Mouse (Mus musculus) left cerebral cortex, adult 18-20 months (tissue): ENCODE measurements around the gene Fam228b. TPM values are rescaled to one million over a fixed set of nuclear protein-coding genes. Genes with fewer than 3 reads are reported as not detected.
A peak's percentile ranks its signal among the peaks of the same experiment; 100 is the strongest.
"Not testable (repeated sequence)": the region's sequence is repeated elsewhere in the genome, so short reads cannot be mapped to it uniquely, and the experiment has no call there.

Experiments used
- DNase-seq, 2 experiments: peaks; one replicate each; pipeline ENCODE4 v3.0.0; 2021 to 2022; ENCODE audit warnings: low spot score in 2 of 2, mixed read lengths in 1 of 2
- long read RNA-seq, 2 experiments: library from polyadenylated mRNA; stranded (forward); transcript quantifications; one replicate each; pipeline ENCODE4 v2.0.0; 2021
- total RNA-seq, 2 experiments: library from RNA; stranded (reverse); gene quantifications; 2 replicates each; pipeline ENCODE4 v1.2.3; 2021

Gene Fam228b
- total RNA-seq = 10 to 100 TPM; 15.0 to 24.1 TPM
- long read RNA-seq, experiment 1, partial matches to known transcripts = 0 of 5 reads
- long read RNA-seq, experiment 1, other reads (novel, unspliced or antisense) = 2 of 5 reads
- long read RNA-seq, experiment 2, partial matches to known transcripts = 0 of 3 reads
- long read RNA-seq, experiment 2, other reads (novel, unspliced or antisense) = 2 of 3 reads

DNA sequence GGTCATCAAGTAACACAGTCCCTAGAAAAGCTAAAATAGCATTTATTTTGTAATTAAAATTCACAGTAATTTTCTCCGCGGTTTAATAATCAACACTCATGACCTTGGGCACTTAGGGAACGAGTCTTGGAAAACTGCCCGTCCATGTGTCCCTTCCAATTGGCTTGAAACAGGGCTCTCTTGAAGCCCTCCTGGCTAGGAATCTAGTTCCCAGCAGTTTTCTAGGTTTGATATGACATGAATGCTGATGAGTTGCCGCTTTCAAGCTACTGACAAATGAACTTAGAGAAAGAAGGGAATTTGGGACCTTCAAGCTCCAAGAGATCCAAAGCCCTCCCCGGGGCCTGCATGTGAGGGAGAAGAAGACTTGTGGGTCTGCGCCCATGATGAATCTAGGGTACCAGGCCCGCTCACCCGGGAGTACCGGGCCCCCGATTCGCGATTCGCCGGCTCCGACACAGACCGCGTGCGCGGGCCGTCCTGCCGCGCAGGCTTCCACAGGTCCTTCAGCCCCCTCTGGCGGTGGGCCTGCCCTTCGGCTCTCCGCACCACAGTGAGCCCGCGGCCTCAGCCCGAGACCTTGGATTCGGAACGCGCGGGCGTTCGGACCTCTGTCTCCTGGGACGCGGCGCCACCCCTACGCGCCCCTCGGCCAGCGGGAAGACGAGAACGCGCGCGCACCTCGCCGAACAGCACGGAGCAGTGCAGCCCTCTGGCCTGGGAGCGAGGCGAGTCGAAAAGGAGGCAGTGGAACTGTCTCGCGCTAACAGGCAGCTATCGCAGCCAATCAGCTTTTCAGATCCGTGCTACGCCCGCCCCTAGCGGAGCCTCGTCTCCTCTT is at the start of gene Fam228b, which contains the start of gene Pfn4:
TSS of gene Fam228b (minus strand) at position 776 of the 841 bp plus-strand sequence.
TSS of gene Pfn4 (plus strand) at position 531 of the 841 bp plus-strand sequence.
- DNase-seq = peak; percentile 97 to 98

DNA sequence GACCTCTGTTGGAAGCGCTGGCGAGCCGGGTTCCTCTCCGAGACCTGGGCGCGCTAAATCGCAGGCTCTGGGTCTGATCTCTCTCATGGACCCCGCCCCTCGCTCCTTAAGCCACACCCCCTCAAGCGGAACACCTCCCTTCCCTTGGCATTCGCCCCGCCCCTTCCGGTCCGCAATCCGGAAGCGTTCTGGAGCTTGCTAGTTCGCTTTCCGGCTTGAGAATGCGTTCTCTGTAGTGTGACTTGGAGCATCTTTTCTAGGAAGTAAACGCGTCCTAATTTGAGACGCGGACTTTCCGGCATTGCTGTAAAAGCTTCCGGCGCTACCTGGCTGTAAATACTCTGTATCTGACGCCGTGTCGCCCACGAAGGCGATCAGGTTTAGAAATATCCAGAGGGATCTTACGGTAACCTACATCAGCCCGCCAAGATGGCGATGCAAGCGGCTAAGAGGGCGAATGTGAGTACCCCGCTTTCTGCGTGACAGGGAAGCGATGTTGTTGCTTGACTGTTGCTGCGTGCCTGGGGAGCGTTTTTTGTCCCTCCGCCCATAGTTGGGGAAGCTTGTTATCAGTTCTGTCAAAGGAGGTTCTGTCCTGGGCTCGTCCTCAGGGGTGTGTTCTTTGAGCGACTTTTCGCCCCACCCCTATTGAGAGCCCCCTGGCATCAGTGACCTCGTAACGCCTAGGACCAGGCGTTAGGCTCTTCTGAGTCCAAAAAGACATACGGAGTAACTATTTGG is 48.5 kb upstream of the Fam228b start, which contains the start of gene Sf3b6:
TSS of gene Sf3b6 (plus strand) at position 184 of the 741 bp plus-strand sequence.
- DNase-seq = peak; percentile 98

DNA sequence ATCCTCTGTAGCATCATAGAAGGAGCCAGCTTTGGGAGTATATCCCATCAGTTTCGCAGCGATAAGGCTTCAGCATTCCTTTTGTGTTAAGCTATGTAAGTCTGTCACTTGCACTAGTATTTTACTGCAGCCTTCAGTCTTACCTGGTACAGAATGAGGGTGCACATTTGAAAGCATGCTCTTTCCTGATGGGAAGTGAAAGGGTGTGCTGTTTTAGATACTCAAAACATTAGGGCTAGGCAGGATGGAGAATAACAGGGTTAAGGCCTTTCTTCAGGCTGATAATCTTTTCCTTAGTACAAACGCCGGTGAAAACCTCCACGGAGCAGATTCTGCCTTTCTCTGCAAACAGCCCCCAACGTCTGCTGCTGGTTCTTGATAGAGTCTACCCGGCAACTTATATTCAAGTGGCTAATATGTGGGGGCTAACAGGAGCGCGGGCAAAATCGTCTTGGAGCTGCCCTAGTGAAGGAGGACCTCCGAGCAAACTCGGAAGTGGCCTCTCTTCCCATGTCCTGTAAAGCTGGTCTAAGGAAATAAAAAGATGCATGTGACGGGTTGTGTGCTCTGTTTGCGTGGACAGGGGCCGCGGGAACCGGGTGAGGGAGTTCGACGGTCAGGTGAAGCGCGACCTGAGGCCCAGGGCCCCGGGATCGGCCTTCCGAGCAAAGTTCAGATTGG is 47.8 kb upstream of the Fam228b start:
- DNase-seq = no peak

DNA sequence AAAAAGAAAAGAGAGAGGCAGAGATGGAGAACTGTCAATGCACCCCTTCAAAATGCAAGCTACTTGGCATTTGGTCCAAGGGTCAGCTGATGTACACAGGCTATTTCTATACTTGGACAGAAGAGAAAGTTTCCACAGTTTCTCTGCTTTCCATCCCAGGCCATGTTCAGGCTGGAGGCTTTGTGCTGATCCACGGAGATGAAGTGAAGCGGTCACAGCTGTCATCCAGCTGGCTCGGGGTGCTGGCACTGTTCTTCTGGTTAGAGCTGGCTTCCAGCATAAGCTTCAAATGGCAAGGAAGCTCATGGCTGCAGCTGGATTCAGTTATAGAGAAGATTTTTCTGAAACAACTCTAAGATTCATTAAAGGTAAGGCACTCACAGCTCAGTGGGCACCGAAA is 44.6 kb upstream of the Fam228b start:
- DNase-seq = no peak

DNA sequence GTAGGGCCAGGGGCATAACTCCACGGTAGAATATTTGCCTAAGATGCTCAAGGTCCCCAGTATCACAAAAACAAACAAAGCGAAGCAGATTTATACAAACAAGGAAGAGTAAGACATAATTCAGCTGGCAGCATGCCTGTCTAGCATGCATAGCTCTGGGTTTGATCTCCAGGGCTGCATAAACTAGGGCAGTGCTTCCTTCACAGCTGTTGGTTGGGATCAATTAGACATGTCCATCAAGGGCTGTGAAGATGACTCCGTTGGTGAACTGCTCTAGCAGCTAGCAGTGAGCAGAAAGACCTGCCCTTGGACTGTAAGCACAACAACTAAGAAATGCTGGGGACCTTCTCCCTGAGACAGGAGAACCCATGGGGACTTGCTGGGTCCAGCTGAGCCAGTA is 42.6 kb upstream of the Fam228b start:
- DNase-seq = no peak

DNA sequence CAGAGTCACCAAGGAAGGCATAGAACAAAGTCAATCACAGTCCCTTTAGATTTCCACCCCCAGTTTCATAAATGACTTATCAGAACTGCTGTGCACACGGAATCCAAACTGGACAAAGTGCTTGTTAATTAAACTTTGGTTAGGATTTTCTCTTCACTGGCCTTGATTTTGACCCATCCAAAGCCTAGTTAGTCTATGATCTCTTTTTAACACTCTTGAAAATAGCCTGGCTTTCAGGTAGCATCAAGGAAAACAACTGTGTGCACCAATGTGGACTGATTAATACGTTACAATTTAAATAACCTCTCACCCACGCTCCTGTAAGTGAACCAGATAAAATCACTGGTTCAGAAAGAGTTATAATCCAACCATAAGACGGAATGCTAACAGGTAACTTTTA is 42.0 kb upstream of the Fam228b start:
- DNase-seq = no peak

DNA sequence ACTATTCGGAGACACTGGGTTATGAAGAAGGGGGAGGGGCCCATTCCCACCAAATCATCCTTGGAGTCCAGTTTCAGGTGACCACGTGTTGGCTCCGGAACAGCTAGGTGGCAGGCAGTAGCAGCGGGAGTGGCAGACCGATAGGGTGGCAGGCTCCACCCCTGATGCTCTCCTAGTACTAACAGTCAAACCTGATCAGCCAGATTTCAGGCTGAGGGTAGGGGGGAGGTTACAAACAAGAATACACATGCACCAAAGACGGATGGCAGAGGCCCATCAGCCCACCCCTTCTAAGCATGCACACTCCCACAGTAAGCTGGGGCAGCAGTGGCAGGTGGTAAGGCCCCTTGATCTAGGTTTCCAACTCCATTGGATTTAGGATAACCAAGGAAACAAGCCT is 28.4 kb upstream of the Fam228b start:
- not testable (repeated sequence) for DNase-seq

DNA sequence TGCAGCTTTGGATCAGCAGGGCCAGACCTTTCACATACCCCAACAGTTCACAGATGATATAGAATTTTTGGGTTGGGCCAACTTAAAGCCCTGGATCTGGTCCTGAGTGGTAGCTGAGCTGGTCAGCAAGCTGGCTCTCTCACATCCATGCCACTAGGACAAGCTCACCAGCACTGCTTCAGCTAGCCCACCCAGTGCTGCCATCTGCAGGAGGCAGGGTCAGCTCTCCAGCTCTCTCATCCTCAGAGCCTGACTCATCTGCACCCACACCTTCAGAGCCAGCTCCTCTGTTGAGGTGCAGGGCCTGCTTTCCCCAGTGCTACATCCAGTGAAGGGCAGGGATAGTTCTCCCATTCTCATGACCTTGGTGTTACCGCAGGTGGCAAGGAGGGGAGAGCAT is 24.7 kb upstream of the Fam228b start:
- DNase-seq = peak; percentile 16 to 33

DNA sequence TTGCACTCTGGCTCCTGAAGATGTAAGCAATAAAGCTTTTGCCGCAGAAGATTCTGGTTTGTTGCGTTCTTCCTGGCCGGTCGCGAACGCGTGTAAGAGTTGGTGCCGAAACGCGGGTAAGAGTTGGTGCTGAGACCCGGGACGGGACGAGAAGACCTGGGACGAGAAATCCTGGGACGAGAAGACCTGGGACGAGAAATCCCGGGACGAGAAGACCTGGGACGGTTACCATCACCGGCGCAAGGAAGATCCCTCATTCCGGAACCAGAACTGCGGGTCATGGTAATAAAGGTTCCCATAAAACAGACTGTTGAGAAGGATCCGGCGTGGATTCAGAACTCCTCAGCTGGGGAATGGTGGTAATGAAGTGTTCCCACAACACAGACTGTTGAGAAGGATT is 19.1 kb upstream of the Fam228b start:
- not testable (repeated sequence) for DNase-seq

DNA sequence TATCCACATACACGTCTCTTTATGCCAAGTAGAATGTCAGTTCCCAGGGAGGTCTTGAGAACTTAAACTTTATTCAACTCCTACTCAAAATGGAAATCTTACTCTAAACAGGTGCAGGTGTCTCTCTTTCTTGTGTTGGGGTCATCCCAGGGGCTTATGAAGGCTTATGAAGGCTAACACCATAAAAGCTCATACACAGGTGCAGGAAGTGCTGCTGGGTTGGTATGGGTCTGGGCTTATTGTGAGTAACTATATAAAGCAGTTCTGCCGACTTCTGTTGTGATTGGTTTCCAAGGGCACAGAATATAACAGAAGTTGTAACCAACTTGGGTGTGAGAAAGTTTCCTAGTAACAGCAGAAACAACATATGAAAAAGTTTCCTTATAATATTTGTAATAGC is 15.4 kb upstream of the Fam228b start:
- no peak for DNase-seq

DNA sequence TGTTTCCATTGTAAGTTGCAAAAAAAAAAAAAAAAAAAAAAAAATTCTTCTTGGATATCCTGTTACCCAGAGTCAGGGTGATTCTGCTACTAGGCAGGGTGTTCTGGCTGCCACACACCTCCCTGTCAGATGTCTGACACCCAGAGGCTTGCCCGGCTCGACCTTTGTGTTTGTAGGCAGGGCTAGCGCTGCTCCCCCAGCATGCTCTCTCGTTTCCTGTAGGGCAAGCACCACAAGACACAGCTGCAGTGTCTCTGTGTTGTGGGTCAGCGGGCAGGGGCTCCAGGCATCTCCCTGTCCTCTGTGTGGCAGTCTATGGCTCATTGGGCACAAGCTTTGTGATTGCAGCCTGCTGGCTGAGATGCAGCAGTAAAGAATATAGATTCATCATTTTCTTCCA is 14.5 kb upstream of the Fam228b start:
- DNase-seq = no peak

DNA sequence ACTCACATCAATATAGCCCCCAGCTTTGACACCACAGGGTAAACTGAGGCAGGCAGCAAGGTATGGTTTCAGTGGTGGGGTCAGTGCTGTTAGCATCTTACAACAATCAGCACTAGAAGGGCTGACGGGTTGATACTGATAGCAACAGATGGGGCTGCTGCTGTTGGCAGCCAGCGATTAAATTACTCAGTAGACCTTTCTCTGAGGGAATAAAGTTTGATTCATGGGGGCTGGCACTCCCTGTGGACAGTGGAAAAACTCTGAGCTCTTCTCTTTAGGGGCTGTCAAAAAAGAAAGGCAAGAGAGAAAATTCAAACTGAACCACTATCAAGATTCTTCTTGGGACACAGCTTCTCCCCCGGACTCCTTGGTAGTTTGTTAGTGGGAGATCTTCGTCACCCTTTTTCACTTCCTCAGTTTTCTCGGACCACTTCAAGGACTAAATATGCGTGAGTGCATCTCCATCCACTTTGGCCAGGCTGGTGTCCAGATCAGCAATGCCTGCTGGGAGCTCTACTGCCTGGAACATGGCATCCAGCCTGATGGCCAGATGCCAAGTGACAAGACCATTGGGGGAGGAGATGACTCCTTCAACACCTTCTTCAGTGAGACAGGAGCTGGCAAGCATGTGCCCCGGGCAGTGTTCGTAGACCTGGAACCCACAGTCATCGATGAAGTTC is 12.8 kb upstream of the Fam228b start:
- not testable (repeated sequence) for DNase-seq

DNA sequence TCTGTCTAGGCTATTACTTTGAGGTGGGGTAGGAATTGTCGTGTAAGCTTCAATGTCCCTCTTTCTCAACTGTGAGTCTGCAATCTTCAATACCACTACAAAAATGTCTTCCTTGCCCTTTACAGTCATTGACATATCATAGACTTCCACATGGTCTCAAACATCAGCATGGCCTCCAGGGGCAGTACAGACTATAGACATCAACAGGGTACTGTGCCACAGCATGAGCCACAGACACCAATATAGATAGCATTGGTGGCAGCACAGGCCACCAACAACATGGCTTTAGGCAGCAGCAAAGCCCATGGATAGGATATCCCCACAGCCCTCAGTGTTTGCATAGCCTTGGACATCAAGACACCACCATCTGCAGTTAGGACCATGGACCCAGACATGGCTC is 12.2 kb upstream of the Fam228b start:
- no peak for DNase-seq

DNA sequence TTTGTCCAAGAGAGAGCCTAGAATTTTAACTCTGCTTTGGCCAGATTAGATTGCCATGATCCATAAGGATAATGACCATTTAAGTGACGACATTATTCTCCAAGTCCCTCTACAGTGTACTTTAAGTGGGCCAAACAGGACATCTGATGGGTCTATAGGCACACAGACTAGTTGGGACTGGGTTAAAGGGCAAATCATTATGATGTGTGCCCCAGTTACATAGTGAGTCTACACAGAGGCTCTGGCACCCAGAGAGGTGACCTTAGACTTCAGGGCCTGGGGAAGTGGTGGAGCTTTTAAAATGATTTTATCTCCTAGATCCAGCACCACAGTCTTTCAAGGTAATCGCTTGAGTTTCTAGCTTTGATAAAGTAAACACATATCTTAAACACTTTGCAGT is 11.2 kb upstream of the Fam228b start:
- no peak for DNase-seq

DNA sequence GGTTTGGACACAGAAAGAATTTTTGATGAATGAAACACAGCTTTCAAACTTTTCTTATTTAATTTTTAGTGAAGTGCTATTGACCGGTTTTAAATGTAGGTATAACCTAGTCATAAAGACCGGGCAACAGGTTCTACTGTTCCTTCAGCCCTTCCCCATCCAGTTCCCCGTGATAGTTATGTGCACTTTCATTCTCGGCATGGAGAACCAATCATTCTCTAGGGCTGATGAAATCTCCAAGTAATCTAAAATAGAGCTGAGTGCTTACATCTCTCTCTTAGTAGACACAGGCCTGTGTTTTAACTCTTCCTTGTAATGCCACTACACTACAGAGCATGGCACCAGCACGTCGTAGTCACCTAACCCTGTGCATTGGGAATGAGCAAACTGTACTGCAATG is 8.7 kb upstream of the Fam228b start:
- DNase-seq = no peak

DNA sequence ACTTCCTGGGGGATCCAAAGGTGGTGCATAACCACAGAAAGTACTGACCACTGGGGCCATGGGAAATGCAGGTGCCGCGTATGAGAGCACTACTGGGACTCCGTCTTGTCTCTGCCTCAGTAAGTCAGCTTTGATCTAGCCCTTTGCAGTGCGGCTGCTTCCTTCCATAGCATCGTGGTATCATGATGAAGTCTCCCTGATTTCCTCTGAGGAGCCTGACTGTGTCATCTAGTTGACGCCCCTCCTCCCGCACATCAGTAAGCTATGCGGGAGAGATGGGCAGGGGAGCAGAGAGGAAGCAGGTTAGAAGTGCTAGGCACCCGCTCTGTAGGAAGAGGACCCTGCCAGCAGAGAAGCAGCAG is 6.5 kb upstream of the Fam228b start:
- no peak for DNase-seq

DNA sequence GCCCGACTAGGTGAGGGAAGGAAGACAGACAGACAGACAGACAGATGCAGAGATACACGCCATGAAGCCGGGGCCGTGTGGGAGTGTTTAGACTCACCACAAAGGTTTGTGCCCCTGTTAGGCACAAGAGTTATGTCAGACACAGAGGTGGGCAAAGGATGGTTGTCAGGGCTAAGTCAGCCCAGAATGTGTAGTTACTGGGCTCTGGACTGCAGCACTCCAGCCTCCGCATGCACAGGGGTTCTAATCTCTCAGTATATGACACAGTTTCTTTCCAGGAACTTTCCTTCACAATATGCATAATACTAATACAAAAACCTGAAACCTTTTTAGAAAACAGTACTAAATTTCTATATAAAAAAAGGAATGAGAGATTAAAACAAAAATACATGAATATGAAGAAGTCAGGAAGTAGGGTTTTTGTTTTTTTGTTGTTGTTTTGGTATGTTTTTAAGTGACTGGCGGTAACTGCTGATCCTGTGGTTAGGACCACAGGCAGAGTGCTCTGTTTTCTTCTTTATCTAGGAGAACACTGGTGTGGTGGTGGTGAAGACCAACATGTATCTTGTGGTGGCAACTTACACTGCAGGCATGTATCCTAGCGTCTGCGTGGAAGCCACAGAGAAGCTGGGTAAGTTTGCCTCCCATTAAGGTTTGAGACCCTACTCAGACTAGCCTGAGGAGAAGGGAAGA is 6.0 kb upstream of the Fam228b start:
- DNase-seq = no peak

DNA sequence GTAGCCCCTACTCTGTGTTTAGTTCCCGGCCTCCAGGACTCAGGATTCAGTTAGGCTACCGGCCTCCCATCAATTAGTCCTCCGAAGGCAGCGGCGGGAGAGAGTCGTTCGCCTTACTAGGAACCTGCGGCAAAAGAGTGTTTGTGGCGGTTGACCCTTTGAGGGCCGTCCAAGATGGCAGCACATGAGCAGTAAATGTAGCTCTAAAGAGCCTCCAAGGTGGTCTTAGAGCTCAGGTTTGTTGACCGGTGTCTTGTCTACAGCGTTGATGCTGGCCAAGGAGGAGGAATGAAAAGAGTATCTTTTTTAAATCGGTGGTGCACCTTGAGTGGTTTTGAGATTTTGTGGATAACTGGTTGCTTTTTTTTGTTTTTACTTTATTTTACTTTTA is 261 bp upstream of the Fam228b start:
- DNase-seq = no peak

DNA sequence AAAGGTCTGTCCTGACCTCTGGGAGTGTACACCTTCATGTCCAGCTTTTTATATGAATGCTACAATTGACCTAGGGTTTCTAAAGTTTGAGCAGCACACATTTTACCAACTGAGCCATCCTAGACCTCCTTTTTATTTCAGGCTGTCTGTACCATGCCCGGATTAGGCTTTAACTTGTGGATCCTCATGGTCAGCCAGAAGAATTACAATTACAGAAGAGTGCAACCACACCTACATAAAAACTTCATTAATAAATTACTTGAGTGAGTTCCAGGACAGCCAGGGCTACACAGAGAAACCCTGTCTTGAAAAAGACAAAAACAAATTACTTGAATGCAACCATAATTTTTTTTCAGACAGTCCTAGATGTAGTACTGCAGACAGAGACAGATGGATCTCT is 12.0 kb downstream of the Fam228b start:
- DNase-seq = no peak

DNA sequence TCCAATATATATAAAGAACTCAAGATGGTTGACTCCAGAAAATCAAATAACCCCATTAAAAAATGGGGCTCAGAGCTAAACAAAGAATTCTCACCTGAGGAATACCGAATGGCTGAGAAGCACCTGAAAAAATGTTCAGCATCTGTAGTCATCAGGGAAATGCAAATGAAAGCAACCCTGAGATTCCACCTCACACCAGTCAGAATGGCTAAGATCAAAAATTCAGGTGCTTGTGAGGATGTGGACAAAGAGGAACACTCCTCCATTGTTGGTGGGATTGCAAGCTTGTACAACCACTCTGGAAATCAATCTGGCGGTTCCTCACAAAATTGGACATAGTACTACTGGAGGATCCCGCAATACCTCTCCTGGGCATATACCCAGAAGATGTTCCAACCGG is 14.6 kb downstream of the Fam228b start:
- DNase-seq = not testable (repeated sequence)
